Mouse (Mus musculus) CH12.LX (cell line): ENCODE measurements around the gene Lancl3. TPM values are rescaled to one million over a fixed set of nuclear protein-coding genes. Genes with fewer than 3 reads are reported as not detected.

Experiments
- DNase-seq: peaks from one replicate; pipeline ENCODE4 v3.0.0-alpha.2; 2013; ENCODE audit errors: extremely low read depth
- H3K27ac ChIP-seq: 2 replicates; pipeline ENCODE4 v1.5.1; 2012; ENCODE audit warnings: low read depth, mild to moderate bottlenecking, control low read depth, moderate library complexity; ENCODE audit not compliant: insufficient read depth
- H3K27me3 ChIP-seq: replicated peaks from 2 replicates; pipeline ENCODE3; 2012; ENCODE audit warnings: inconsistent platforms
- H3K36me3 ChIP-seq, 2 experiments: replicated peaks in 1 of 2; 2 replicates each; pipeline versions ENCODE3 to v1.6.1; 2012; ENCODE audit warnings: inconsistent platforms in 1 of 2, low read length in 1 of 2, mild to moderate bottlenecking in 1 of 2, mixed read lengths in 1 of 2, moderate library complexity in 1 of 2; ENCODE audit not compliant: control insufficient read depth in 1 of 2, insufficient read depth in 1 of 2
- H3K4me1 ChIP-seq, 2 experiments: 2 replicates each; pipeline ENCODE4 v1.6.1; 2012; ENCODE audit warnings: inconsistent platforms in 1 of 2, moderate library complexity in 1 of 2; ENCODE audit not compliant: insufficient read depth in 2 of 2, control insufficient read depth in 1 of 2
- H3K4me2 ChIP-seq: 2 replicates; pipeline ENCODE4 v1.6.1; 2012; ENCODE audit warnings: low read depth, mild to moderate bottlenecking, control low read depth; ENCODE audit not compliant: poor library complexity, insufficient read depth, severe bottlenecking
- H3K4me3 ChIP-seq, 3 experiments: fragments of 150-350 bp in 1 of 3; sonication (generic) in 1 of 3; replicated peaks in 1 of 3; 2 replicates each; pipeline versions ENCODE3 to v1.5.1; 2011 to 2012; ENCODE audit warnings: low read depth in 2 of 3, low read length in 2 of 3, mild to moderate bottlenecking in 2 of 3, moderate library complexity in 2 of 3, control low read depth in 1 of 3, improper control_type of control experiment in 1 of 3, inconsistent platforms in 1 of 3, mixed read lengths in 1 of 3; ENCODE audit not compliant: poor library complexity in 1 of 3
- H3K79me2 ChIP-seq: replicated peaks from 2 replicates; pipeline ENCODE4 v1.6.1; 2012; ENCODE audit warnings: mild to moderate bottlenecking, moderate library complexity; ENCODE audit not compliant: control insufficient read depth, poor library complexity, insufficient read depth, severe bottlenecking; ENCODE audit errors: extremely low read depth
- H3K9ac ChIP-seq: 2 replicates; pipeline ENCODE4 v1.6.1; 2012; ENCODE audit warnings: low read depth, mild to moderate bottlenecking, control low read depth, moderate library complexity; ENCODE audit not compliant: insufficient read depth
- H3K9me3 ChIP-seq: replicated peaks from 2 replicates; pipeline ENCODE3; 2012; ENCODE audit warnings: low read length, inconsistent platforms, mixed read lengths
- CHD2 ChIP-seq: IDR thresholded peaks from 2 replicates; pipeline ENCODE4 v1.6.1; 2011; ENCODE audit warnings: low read length, improper control_type of control experiment
- CTCF ChIP-seq, 2 experiments: IDR thresholded peaks in 1 of 2; conservative IDR thresholded peaks in 1 of 2; 2 replicates each; pipeline ENCODE4 v1.5.1; 2011 to 2012; ENCODE audit warnings: low read depth in 2 of 2, low read length in 2 of 2, improper control_type of control experiment in 1 of 2, inconsistent platforms in 1 of 2, mild to moderate bottlenecking in 1 of 2, moderate library complexity in 1 of 2
- ELF1 ChIP-seq: IDR thresholded peaks from 2 replicates; pipeline ENCODE4 v1.6.1; 2014; ENCODE audit warnings: low read depth, mild to moderate bottlenecking, inconsistent platforms, low read length, improper control_type of control experiment
- EP300 ChIP-seq: IDR thresholded peaks from 2 replicates; pipeline ENCODE4 v1.6.1; 2011; ENCODE audit warnings: low read length, improper control_type of control experiment
- ETS1 ChIP-seq: conservative IDR thresholded peaks from 2 replicates; pipeline ENCODE4 v1.6.1; 2012; ENCODE audit warnings: low read depth, mild to moderate bottlenecking, inconsistent platforms, low read length, improper control_type of control experiment, moderate library complexity
- GABPA ChIP-seq: IDR thresholded peaks from 2 replicates; pipeline ENCODE4 v1.6.1; 2012; ENCODE audit warnings: low read depth, low read length, improper control_type of control experiment, inconsistent platforms; ENCODE audit not compliant: insufficient replicate concordance
- HCFC1 ChIP-seq: IDR thresholded peaks from 2 replicates; pipeline ENCODE4 v1.6.1; 2012; ENCODE audit warnings: low read depth, mild to moderate bottlenecking, inconsistent platforms, low read length, improper control_type of control experiment
- KAT2A ChIP-seq: IDR thresholded peaks from 2 replicates; pipeline ENCODE4 v1.6.1; 2012; ENCODE audit warnings: low read length, improper control_type of control experiment, inconsistent platforms; ENCODE audit not compliant: insufficient replicate concordance
- MAX ChIP-seq: IDR thresholded peaks from 2 replicates; pipeline ENCODE4 v1.6.1; 2011; ENCODE audit warnings: low read length, improper control_type of control experiment
- MAZ ChIP-seq: IDR thresholded peaks from 2 replicates; pipeline ENCODE4 v1.6.1; 2012; ENCODE audit warnings: low read depth, mild to moderate bottlenecking, inconsistent platforms, low read length, improper control_type of control experiment, moderate library complexity
- MEF2A ChIP-seq: IDR thresholded peaks from 2 replicates; pipeline ENCODE4 v1.6.1; 2014; ENCODE audit warnings: low read depth, mild to moderate bottlenecking, inconsistent platforms, low read length, improper control_type of control experiment, borderline replicate concordance
- MXI1 ChIP-seq: IDR thresholded peaks from 2 replicates; pipeline ENCODE4 v1.6.1; 2011; ENCODE audit warnings: mild to moderate bottlenecking, low read depth, low read length, improper control_type of control experiment
- MYC ChIP-seq: IDR thresholded peaks from 2 replicates; pipeline ENCODE4 v1.6.1; 2011; ENCODE audit warnings: low read depth, mild to moderate bottlenecking, improper control_type of control experiment, low read length
- NELFE ChIP-seq: IDR thresholded peaks from 2 replicates; pipeline ENCODE4 v1.6.1; 2011; ENCODE audit warnings: low read depth, low read length, improper control_type of control experiment
- NRF1 ChIP-seq: IDR thresholded peaks from 2 replicates; pipeline ENCODE4 v1.6.1; 2014; ENCODE audit warnings: low read depth, mild to moderate bottlenecking, inconsistent platforms, low read length, improper control_type of control experiment, moderate library complexity
- POLR2A ChIP-seq: IDR thresholded peaks from 2 replicates; pipeline ENCODE4 v1.6.1; 2011; ENCODE audit warnings: low read depth, mild to moderate bottlenecking, improper control_type of control experiment, low read length
- RCOR1 ChIP-seq: conservative IDR thresholded peaks from 2 replicates; pipeline ENCODE4 v1.6.1; 2012; ENCODE audit warnings: low read depth, mild to moderate bottlenecking, inconsistent platforms, low read length, improper control_type of control experiment
- SIN3A ChIP-seq: IDR thresholded peaks from 2 replicates; pipeline ENCODE4 v1.6.1; 2012; ENCODE audit warnings: low read length, improper control_type of control experiment, inconsistent platforms
- TBP ChIP-seq: conservative IDR thresholded peaks from 2 replicates; pipeline ENCODE4 v1.6.1; 2011; ENCODE audit warnings: low read depth, low read length, improper control_type of control experiment
- UBTF ChIP-seq: IDR thresholded peaks from 2 replicates; pipeline ENCODE4 v1.6.1; 2012; ENCODE audit warnings: low read depth, mild to moderate bottlenecking, inconsistent platforms, low read length, improper control_type of control experiment, moderate library complexity
- ZC3H11A ChIP-seq: IDR thresholded peaks from 2 replicates; pipeline ENCODE4 v1.6.1; 2012; ENCODE audit warnings: low read depth, mild to moderate bottlenecking, inconsistent platforms, low read length, improper control_type of control experiment
- ZKSCAN1 ChIP-seq: IDR thresholded peaks from 2 replicates; pipeline ENCODE4 v1.6.1; 2012; ENCODE audit warnings: low read depth, inconsistent platforms, low read length, improper control_type of control experiment, borderline replicate concordance
- ZMIZ1 ChIP-seq: IDR thresholded peaks from 2 replicates; pipeline ENCODE4 v1.6.1; 2012; ENCODE audit warnings: low read depth, mild to moderate bottlenecking, inconsistent platforms, low read length, improper control_type of control experiment
- ZNF384 ChIP-seq: IDR thresholded peaks from 2 replicates; pipeline ENCODE4 v1.6.1; 2012; ENCODE audit warnings: low read depth, low read length, improper control_type of control experiment, inconsistent platforms
- dilution Hi-C: fragments of 300-500 bp; cut with MboI; formaldehyde crosslinking; loops from 2 replicates; pipeline ENCODE4 v1.14.3; 2020; ENCODE audit warnings: low sequenced_read_pairs; ENCODE audit not compliant: extremely low pct_unique_long_range_greater_than_20kb, extremely low pct_ligation_motif_present
- in situ Hi-C: fragments of 300-500 bp; cut with MboI; formaldehyde crosslinking; loops from 3 replicates; pipeline ENCODE4 v1.14.3; 2019; ENCODE audit warnings: low sequenced_read_pairs, low pct_ligation_motif_present, low pct_unique_long_range_greater_than_20kb, mixed read lengths
- polyA plus RNA-seq: library from polyadenylated mRNA; unstranded; fragments of >175 nt; gene quantifications from 2 replicates; pipeline ENCODE4 v1.2.1, GENCODE M21; 2012; ENCODE audit warnings: low read depth; ENCODE audit not compliant: insufficient read length
- total RNA-seq, 2 experiments: library from RNA; depleted of rRNA; stranded (reverse); fragments of 300-350 nt in 1 of 2; fragments of >200 nt in 1 of 2; gene quantifications; 2 replicates each; pipeline ENCODE4 v1.2.3; 2012 to 2014

Gene Lancl3
- total and polyA plus RNA-seq, 3 experiments, result 0.07 TPM; not detected in 2

GRCm38 (mm10) chrX:9254901-9255300 lies 55.2 kb downstream of the Lancl3 start:
- Histone ChIP-seq H3K36me3 (no peaks in the 10 kb centered on the region), H3K79me2 (no peaks in the 10 kb centered on the region), H3K9me3 (no peaks in the 10 kb centered on the region), H3K4me3 (no peak overlapping the region), H3K9ac (no peak overlapping the region), H3K4me1 (peaks cover 0 to 5% of the 10 kb centered on the region in 2 experiments; a peak in 1 of 4 replicates), H3K27me3 (no peaks in the 10 kb centered on the region), H3K4me2 (no peak overlapping the region), H3K27ac (no peak overlapping the region)
- TF ChIP-seq MYC (no peak), ELF1 (no peak), ZNF384 (no peak), NELFE (no peak), MEF2A (no peak), RCOR1 (no peak)
- dilution Hi-C loops, result no loop called here
- in situ Hi-C loops, result no loop called here
- DNase-seq, result no peak

GRCm38 (mm10) chrX:9256766-9257165 lies 57.1 kb downstream of the Lancl3 start, which contains the start of gene Gm14862:
Gene Gm14862, minus strand, starts transcription at chrX:9256899.
- no peaks in the 10 kb centered on the region for H3K36me3 ChIP-seq
- DNase-seq, result no peak
- H3K27ac ChIP-seq, result no peak within 1 kb of the TSS
- H3K4me1 ChIP-seq, result peaks cover 0 to 5% of the 10 kb centered on the region in 2 experiments; a peak in 1 of 4 replicates
- no peaks in the 10 kb centered on the region for H3K27me3 ChIP-seq
- dilution Hi-C loops (no loop called here), in situ Hi-C loops (no loop called here)
- no peaks in the 10 kb centered on the region for H3K9me3 ChIP-seq
- TF ChIP-seq MEF2A (no peak), ZKSCAN1 (no peak), MAZ (no peak), NRF1 (no peak), KAT2A (no peak), CTCF (conservative IDR thresholded peaks at IDR 0.05 in 1 of 2, IDR thresholded peaks at IDR 0.05 in 1 of 2; ENCODE audit: low read depth in 2 of 2, low read length in 2 of 2) (no peak), CHD2 (no peak), ELF1 (no peak), POLR2A (no peak), TBP (no peak), MXI1 (no peak)
- no peak within 1 kb of the TSS for H3K4me3 ChIP-seq
- H3K4me2 ChIP-seq, result no peak within 1 kb of the TSS
- no peak within 1 kb of the TSS for H3K9ac ChIP-seq
- H3K79me2 ChIP-seq, result no peaks in the 10 kb centered on the region

- Histone ChIP-seq H3K9me3 (no peaks in the 10 kb centered on the region), H3K4me2 (no peak overlapping the region), H3K4me3 (no peak overlapping the region), H3K9ac (no peak overlapping the region), H3K27me3 (no peaks in the 10 kb centered on the region), H3K36me3 (no peaks in the 10 kb centered on the region), H3K79me2 (no peaks in the 10 kb centered on the region), H3K4me1 (peaks cover 0 to 5% of the 10 kb centered on the region in 2 experiments; a peak in 1 of 4 replicates), H3K27ac (no peak overlapping the region)
- in situ Hi-C loops, result no loop called here
- DNase-seq, result no peak
- TF ChIP-seq ZC3H11A, result no peak
- TF ChIP-seq CHD2, result no peak
- TF ChIP-seq GABPA, result no peak
- TF ChIP-seq HCFC1, result no peak
- no peak for TF ChIP-seq ZMIZ1
- TF ChIP-seq ZNF384, result no peak
- no peak for TF ChIP-seq ETS1
- no peak for TF ChIP-seq UBTF
- no peak for TF ChIP-seq EP300
- no peak for TF ChIP-seq SIN3A
- TF ChIP-seq MAX, result no peak
- dilution Hi-C loops, result no loop called here
Measured at GRCm38 (mm10) chrX:9257831-9258230, 58.1 kb downstream of the Lancl3 start.
